Mouse (Mus musculus) urinary bladder, adult 2 months (tissue): Measurements from ENCODE around the gene Klhdc10. TPM values are rescaled to one million over a fixed set of nuclear protein-coding genes. Genes with fewer than 3 reads are reported as not detected.
"Not testable (repeated sequence)": the region's sequence is repeated elsewhere in the genome, so short reads cannot be mapped to it uniquely, and the experiment has no call there.

ENCODE experiments used
- DNase-seq: peaks from one replicate; pipeline ENCODE4 v3.0.0; 2022; ENCODE audit warnings: low spot score
- polyA plus RNA-seq: library from polyadenylated mRNA; depleted of rRNA; stranded (reverse); fragments of >200 nt; gene quantifications from 2 replicates; pipeline ENCODE4 v1.2.3, GENCODE M21; 2012; rRNA removed

Klhdc10 gene
- polyA plus RNA-seq = 22.8 and 23.3 TPM in 2 replicates

- DNase-seq = peak; percentile 99
Observed at GRCm38 (mm10) chr6:30401308-30402015, at the start of gene Klhdc10. TSS of gene Klhdc10 (plus strand) at chr6:30401868.

- no peak for DNase-seq
Observed at GRCm38 (mm10) chr6:30352762-30353161, 48.9 kb upstream of the Klhdc10 start.

- no peak for DNase-seq
Observed at GRCm38 (mm10) chr6:30353661-30354060, 48.0 kb upstream of the Klhdc10 start.

GRCm38 (mm10) chr6:30354760-30355159 is 46.9 kb upstream of the Klhdc10 start:
- no peak for DNase-seq

GRCm38 (mm10) chr6:30355701-30356100 is 46.0 kb upstream of the Klhdc10 start:
- no peak for DNase-seq

- no peak for DNase-seq
Observed at GRCm38 (mm10) chr6:30356161-30356560, 45.5 kb upstream of the Klhdc10 start.

- DNase-seq = no peak
Observed at GRCm38 (mm10) chr6:30356680-30357079, 45.0 kb upstream of the Klhdc10 start.

GRCm38 (mm10) chr6:30357561-30358177 is 44.0 kb upstream of the Klhdc10 start:
- DNase-seq = no peak

- DNase-seq = no peak
Observed at GRCm38 (mm10) chr6:30359762-30360509, 41.7 kb upstream of the Klhdc10 start.

- DNase-seq = no peak
Observed at GRCm38 (mm10) chr6:30363808-30364207, 37.9 kb upstream of the Klhdc10 start.

- DNase-seq = no peak
Observed at GRCm38 (mm10) chr6:30369291-30369690, 32.4 kb upstream of the Klhdc10 start.

GRCm38 (mm10) chr6:30372627-30373369 is 28.9 kb upstream of the Klhdc10 start:
- no peak for DNase-seq

- DNase-seq = no peak
Observed at GRCm38 (mm10) chr6:30374731-30375510, 26.7 kb upstream of the Klhdc10 start.

- no peak for DNase-seq
Observed at GRCm38 (mm10) chr6:30375791-30376190, 25.9 kb upstream of the Klhdc10 start.

GRCm38 (mm10) chr6:30381116-30381515 is 20.6 kb upstream of the Klhdc10 start:
- no peak for DNase-seq

- DNase-seq = not testable (repeated sequence)
Observed at GRCm38 (mm10) chr6:30390271-30390670, 11.4 kb upstream of the Klhdc10 start.

- DNase-seq = peak; percentile 42
Observed at GRCm38 (mm10) chr6:30390714-30391697, 10.7 kb upstream of the Klhdc10 start, which contains the start of gene Zc3hc1. TSS of gene Zc3hc1 (minus strand) at chr6:30391028.

GRCm38 (mm10) chr6:30391996-30392395 is 9.7 kb upstream of the Klhdc10 start:
- no peak for DNase-seq

GRCm38 (mm10) chr6:30400146-30400545 is 1.5 kb upstream of the Klhdc10 start:
- no peak for DNase-seq

GRCm38 (mm10) chr6:30400716-30401115 is 952 bp upstream of the Klhdc10 start:
- no peak for DNase-seq
